Mouse (Mus musculus) hindbrain, embryonic 11.5 days (tissue): Measurements from ENCODE around the gene Gm21905. TPM values are rescaled to one million over a fixed set of nuclear protein-coding genes. Genes with fewer than 3 reads are reported as not detected.

Experiments used
- ATAC-seq: fragments of 200-750 bp; cut with Nextera tagmentation; 2 replicates; pipeline ENCODE4 v1.8.0; 2017; ENCODE audit warnings: mild to moderate bottlenecking, moderate TSS enrichment, moderate library complexity; ENCODE audit not compliant: low FRiP score
- DNase-seq: peaks from one replicate; pipeline ENCODE4 v3.0.0-alpha.2; 2015; ENCODE audit warnings: low spot score
- H3K27ac ChIP-seq: fragments of 300-500 bp; sonication (generic); 2 replicates; pipeline ENCODE4 v1.5.1; 2014; ENCODE audit warnings: mild to moderate bottlenecking, low read depth, low read length
- H3K27me3 ChIP-seq: fragments of 300-500 bp; sonication (generic); 2 replicates; pipeline ENCODE4 v1.6.1; 2014; ENCODE audit warnings: mild to moderate bottlenecking, low read length, moderate library complexity, mixed read lengths; ENCODE audit not compliant: control insufficient read depth, insufficient read depth
- H3K36me3 ChIP-seq: fragments of 300-500 bp; sonication (generic); 2 replicates; pipeline ENCODE4 v1.6.1; 2014; ENCODE audit warnings: mild to moderate bottlenecking, low read length, moderate library complexity, mixed read lengths; ENCODE audit not compliant: control insufficient read depth, insufficient read depth
- H3K4me1 ChIP-seq: fragments of 300-500 bp; sonication (generic); replicated peaks from 2 replicates; pipeline ENCODE4 v1.6.1; 2014; ENCODE audit warnings: low read length, mixed read lengths; ENCODE audit not compliant: control insufficient read depth, insufficient read depth
- H3K4me2 ChIP-seq: fragments of 300-500 bp; sonication (generic); replicated peaks from 2 replicates; pipeline ENCODE4 v1.6.1; 2014; ENCODE audit warnings: mild to moderate bottlenecking, low read depth, low read length
- H3K4me3 ChIP-seq: fragments of 300-500 bp; sonication (generic); 2 replicates; pipeline ENCODE4 v1.5.1; 2014; ENCODE audit warnings: low read depth, low read length
- H3K9ac ChIP-seq: fragments of 300-500 bp; sonication (generic); 2 replicates; pipeline ENCODE4 v1.6.1; 2014; ENCODE audit warnings: low read depth, low read length
- H3K9me3 ChIP-seq: fragments of 300-500 bp; sonication (generic); 2 replicates; pipeline ENCODE4 v1.6.1; 2016; ENCODE audit warnings: low read length; ENCODE audit not compliant: control insufficient read depth
- WGBS: fragments of 180-500 bp; shearing (Covaris S2); extraction: QIAGEN DNeasy Blood & Tissue Kit; methylation state at CpG from one replicate; pipeline ENCODE4 v1.1.7; 2014; 5-methylcytosine and 5-hydroxymethylcytosine counted together
- polyA plus RNA-seq: library from polyadenylated mRNA; unstranded; fragments of >200 nt; fragmentation: Nextera tagmentation; extraction: Ambion mirVana; gene quantifications from 2 replicates; pipeline ENCODE4 v1.2.1, GENCODE M21; 2014

The Gm21905 gene
- polyA plus RNA-seq: not detected in 2 replicates

DNA sequence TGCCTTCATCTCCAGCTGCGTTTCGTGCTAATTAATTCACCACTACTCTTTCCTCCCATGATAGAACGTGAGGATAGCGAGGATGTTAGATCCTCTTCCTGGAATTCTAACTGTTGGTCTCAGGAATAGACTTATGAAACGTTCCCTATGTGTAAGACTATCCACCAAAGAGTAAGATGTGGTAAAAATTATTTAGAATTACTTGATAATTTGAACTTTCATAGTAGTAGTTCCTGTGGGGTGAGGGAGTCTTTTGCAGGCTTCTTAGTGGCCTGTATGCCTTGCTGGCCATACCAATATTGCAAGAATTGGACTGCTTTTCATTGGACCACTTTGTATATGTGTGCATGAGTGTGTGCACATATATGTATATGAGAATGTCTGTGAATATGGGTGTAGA, at the start of gene Gm21905:
TSS of gene Gm21905 (minus strand) at position 101 of the 400 bp plus-strand sequence.
- no peak within 1 kb of the TSS for H3K4me2 ChIP-seq
- no peak for ATAC-seq
- H3K27ac ChIP-seq: no peak within 1 kb of the TSS
- WGBS: 87% methylated on average over 5 of the region's 5 CpGs
- no peak within 1 kb of the TSS for H3K9ac ChIP-seq
- no peaks in the 10 kb centered on the region for H3K27me3 ChIP-seq
- no peaks in the 10 kb centered on the region for H3K4me1 ChIP-seq
- DNase-seq: no peak
- H3K36me3 ChIP-seq: no peaks in the 10 kb centered on the region
- no peaks in the 10 kb centered on the region for H3K9me3 ChIP-seq
- H3K4me3 ChIP-seq: no peak within 1 kb of the TSS

DNA sequence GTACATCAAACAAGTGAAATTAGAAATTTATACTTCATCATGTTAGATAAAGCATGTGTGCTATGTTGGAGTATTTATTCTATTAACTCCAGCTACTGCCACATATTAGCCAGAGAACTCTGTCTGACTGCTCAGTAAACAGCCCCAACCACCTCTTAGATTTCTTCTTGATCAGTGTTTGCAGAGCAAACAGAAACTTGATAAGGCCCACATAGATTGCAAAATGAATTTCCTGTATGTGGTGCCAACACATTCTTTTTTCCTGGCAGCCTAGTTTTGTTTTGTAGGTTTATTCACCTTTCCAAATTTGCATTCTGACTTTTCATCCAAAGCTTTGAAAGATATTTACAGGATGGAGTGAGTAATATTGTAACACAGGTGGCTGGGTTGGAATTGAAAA, 44.2 kb upstream of the Gm21905 start:
- DNase-seq: no peak
- H3K9ac ChIP-seq: no peak overlapping the region

DNA sequence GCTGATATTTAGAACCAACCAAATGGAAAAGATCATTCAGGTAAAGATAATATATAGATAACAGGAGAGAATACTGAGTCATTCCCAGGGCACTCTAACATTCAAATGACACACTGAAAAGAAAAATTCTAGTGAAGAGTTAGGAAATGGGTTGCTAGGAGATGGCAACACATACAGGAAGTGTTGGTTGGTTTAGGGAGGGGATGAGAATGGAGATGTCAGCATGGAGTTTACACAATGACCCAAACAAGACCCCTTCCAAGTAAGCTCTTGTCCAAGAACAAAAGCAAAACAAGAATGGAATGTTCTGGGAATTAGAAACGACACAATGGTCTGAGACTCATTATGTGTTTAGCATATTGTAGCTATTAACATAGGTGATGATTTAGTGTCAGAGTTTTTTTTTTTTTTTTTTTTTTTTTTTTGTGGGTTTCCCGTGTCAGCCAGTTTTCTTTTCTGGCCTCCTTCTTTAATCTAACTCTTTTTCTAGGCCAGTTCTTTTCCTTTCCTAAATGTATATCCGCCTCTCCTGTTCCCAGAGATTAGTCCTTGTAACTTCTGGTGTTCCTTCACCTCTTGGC, 35.8 kb upstream of the Gm21905 start:
- Histone ChIP-seq H3K4me3 (no peak overlapping the region), H3K9ac (no peak overlapping the region), H3K4me1 (no peaks in the 10 kb centered on the region), H3K27me3 (peaks cover 3% of the 10 kb centered on the region; the same call in 1 of the 2 replicates), H3K36me3 (no peaks in the 10 kb centered on the region), H3K9me3 (no peaks in the 10 kb centered on the region), H3K4me2 (no peak overlapping the region), H3K27ac (no peak overlapping the region)
- peak; percentile 15 for DNase-seq
- peak; percentile 25; the same call in 1 of the 2 replicates for ATAC-seq
- WGBS: 38% methylated on average over 3 of the region's 3 CpGs

More for the DNA sequence above, 44.2 kb upstream of the Gm21905 start:
- Histone ChIP-seq H3K36me3 (no peaks in the 10 kb centered on the region), H3K4me1 (no peaks in the 10 kb centered on the region), H3K4me3 (no peak overlapping the region), H3K9me3 (no peaks in the 10 kb centered on the region), H3K27me3 (no peaks in the 10 kb centered on the region), H3K4me2 (no peak overlapping the region), H3K27ac (no peak overlapping the region)
- no peak for ATAC-seq

DNA sequence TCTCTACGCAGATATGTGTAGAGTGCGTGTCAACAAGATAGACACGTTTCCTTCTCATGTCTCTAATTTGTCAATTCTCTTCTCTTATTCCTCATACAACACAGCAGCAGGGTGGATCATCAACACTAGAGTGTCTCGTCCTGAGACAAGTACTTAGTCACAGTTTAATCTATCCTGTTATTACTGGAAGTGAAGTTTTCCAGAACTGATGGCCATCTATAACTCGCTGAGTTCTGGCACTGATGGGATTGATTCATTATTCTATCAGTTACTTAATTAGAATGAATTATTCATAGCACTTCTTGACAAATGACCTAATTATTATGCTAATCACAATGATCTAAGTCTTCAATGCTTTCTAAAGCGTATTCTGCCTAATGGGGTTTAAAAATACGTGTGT, 23.3 kb upstream of the Gm21905 start:
- Histone ChIP-seq H3K4me1 (no peaks in the 10 kb centered on the region), H3K9me3 (no peaks in the 10 kb centered on the region), H3K36me3 (no peaks in the 10 kb centered on the region), H3K9ac (no peak overlapping the region), H3K4me3 (no peak overlapping the region), H3K27me3 (no peaks in the 10 kb centered on the region), H3K27ac (no peak overlapping the region), H3K4me2 (no peak overlapping the region)
- DNase-seq: no peak
- 66% methylated on average over 7 of the region's 7 CpGs for WGBS
- ATAC-seq: peak; percentile 72

DNA sequence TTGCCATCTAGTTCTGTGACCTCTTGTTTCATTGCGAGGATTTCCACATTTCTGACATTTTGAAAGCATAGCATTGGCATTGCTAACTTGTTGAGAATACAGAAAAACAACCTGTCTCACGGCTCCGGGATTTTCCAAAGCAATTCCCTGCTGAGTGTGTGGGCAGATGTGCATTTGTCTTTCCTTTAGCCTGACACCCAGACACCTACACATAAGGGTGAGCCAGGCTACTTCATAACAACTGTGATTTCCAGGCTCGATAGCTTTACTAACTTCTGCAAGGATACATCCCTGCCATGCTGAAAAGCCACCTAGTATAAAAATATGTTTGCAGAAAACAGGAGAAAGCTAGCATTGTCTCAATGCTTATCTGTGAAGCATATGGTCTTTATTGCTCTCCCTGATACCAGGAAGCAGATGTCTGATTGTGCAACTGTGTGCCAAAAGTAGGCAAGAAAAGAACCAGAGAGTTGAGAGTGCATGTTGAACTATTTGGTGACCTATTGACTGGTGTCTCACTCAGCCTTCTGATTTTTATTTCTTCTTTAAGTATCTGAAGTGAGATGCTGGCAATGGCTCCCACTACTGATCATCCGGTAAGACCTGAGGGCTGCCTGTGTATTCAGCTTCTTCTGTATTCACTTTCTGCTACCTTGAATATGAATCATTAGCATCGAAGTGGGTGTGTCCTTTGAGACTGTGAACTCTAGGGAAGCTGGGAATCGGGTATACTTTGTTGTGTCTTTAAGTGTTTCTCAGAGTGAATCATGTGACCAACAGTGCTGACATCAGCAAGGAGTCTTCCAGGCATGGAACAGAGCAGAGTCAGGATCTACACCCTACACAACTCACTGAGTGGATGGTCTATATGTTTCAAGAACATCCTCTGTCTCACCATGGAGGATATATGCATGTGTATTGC, 15.7 kb upstream of the Gm21905 start:
- H3K4me2 ChIP-seq: no peak overlapping the region
- no peak for ATAC-seq
- no peak overlapping the region for H3K9ac ChIP-seq
- WGBS: 79% methylated on average over 7 of the region's 7 CpGs
- DNase-seq: no peak
- no peaks in the 10 kb centered on the region for H3K9me3 ChIP-seq
- H3K36me3 ChIP-seq: no peaks in the 10 kb centered on the region
- H3K4me1 ChIP-seq: no peaks in the 10 kb centered on the region
- no peak overlapping the region for H3K4me3 ChIP-seq
- H3K27ac ChIP-seq: no peak overlapping the region
- no peaks in the 10 kb centered on the region for H3K27me3 ChIP-seq

DNA sequence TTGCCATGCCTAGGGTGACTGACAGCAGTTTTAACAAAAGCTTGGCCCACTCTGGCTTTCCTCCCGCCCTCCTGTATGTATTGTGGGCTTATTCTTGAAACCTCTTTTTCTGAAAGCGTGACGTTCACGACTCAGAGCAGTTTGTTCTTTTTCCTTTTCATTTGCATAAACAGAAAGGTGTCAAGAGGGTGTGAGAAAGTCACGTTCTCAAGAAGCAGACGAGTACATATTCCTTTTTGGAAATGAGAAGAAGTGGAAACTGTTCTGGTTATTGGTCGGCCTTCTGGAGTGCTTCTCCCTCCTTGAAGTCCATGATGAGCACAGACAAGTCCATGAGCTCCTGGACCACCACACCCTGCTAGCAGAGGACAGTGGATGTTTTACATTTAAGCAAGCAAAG, 9.3 kb upstream of the Gm21905 start:
- no peaks in the 10 kb centered on the region for H3K9me3 ChIP-seq
- H3K27me3 ChIP-seq: no peaks in the 10 kb centered on the region
- no peak overlapping the region for H3K9ac ChIP-seq
- 59% methylated on average over 7 of the region's 7 CpGs for WGBS
- no peaks in the 10 kb centered on the region for H3K4me1 ChIP-seq
- H3K36me3 ChIP-seq: no peaks in the 10 kb centered on the region
- H3K4me3 ChIP-seq: no peak overlapping the region
- H3K4me2 ChIP-seq: no peak overlapping the region
- ATAC-seq: no peak
- no peak for DNase-seq
- no peak overlapping the region for H3K27ac ChIP-seq

DNA sequence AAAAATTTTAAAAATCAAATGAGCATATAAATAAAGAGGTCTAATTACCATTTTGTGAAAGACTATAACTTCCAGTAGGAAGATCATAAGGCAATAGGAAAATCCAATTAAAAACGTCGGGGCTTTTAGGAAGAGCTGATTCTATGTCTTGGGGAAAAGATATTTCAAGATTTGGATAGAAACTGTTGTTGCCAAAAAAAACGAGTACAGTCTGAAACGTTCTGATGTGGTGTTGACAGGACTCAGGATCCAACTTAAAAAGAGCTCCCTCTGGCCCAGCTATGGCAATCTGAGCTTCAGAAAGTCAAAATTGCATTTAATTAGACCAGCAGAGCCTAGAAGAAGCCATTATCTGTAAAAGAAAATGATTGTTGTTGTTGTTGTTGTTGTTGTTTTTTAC, 7.9 kb upstream of the Gm21905 start:
- no peak for ATAC-seq
- WGBS: 87% methylated on average over 4 of the region's 4 CpGs

DNA sequence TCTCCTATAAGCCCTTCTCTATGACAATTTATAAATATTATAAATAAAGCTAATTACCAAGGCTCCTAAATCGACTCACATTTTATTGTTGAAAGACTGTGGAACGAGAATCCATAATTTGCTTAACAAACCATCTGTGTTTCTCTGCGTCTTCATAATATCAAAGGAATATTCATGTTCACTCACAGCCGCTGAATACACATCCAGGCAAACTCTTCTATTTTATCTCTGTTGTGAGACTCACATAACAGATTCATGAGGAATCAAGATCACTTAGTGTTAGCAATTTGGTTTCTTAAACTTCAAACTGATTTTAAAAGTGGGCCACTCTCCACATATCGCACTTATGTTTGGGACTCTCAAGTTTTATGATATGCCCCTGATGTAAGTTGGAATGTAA, 1.9 kb upstream of the Gm21905 start:
- no peak for ATAC-seq
- Histone ChIP-seq H3K9ac (no peak overlapping the region), H3K27ac (no peak overlapping the region), H3K4me2 (no peak overlapping the region), H3K9me3 (no peaks in the 10 kb centered on the region), H3K4me3 (no peak overlapping the region), H3K27me3 (no peaks in the 10 kb centered on the region), H3K4me1 (no peaks in the 10 kb centered on the region), H3K36me3 (no peaks in the 10 kb centered on the region)
- DNase-seq: no peak
- 90% methylated on average over 5 of the region's 5 CpGs for WGBS

More for the DNA sequence above, 7.9 kb upstream of the Gm21905 start:
- no peaks in the 10 kb centered on the region for H3K4me1 ChIP-seq
- H3K9ac ChIP-seq: no peak overlapping the region
- H3K4me3 ChIP-seq: no peak overlapping the region
- no peaks in the 10 kb centered on the region for H3K27me3 ChIP-seq
- H3K4me2 ChIP-seq: no peak overlapping the region
- no peak for DNase-seq
- no peaks in the 10 kb centered on the region for H3K9me3 ChIP-seq
- H3K27ac ChIP-seq: no peak overlapping the region
- H3K36me3 ChIP-seq: no peaks in the 10 kb centered on the region

DNA sequence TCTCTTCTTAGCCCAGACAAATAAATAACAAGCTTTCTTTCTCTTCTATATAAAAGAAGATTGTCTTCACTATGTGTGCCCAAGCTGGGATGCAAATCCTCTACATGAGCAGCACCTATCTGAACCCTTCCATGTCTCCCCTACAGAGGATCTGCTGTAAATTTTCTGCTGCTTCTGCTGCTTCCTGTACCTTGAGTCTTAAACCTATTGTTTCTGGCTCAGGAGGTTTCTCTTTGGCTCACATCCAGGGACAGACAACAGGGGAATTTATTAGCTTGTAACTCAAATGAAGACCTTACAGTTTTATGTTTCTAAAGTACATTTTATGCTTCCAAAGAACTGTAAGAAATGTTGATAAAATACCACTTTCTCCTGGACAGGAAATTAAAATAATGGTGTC, 785 bp upstream of the Gm21905 start:
- no peak overlapping the region for H3K4me2 ChIP-seq
- H3K36me3 ChIP-seq: no peaks in the 10 kb centered on the region
- ATAC-seq (no peak), DNase-seq (no peak)
- no peaks in the 10 kb centered on the region for H3K27me3 ChIP-seq
- H3K27ac ChIP-seq: no peak overlapping the region
- no peak overlapping the region for H3K4me3 ChIP-seq
- H3K9me3 ChIP-seq: no peaks in the 10 kb centered on the region
- no peak overlapping the region for H3K9ac ChIP-seq
- no peaks in the 10 kb centered on the region for H3K4me1 ChIP-seq
